Mouse (Mus musculus) brown adipose tissue, adult 24 weeks (tissue): Measurements from ENCODE around the gene Olfr574. TPM values are rescaled to one million over a fixed set of nuclear protein-coding genes. Genes with fewer than 3 reads are reported as not detected.

Experiments used
- polyA plus RNA-seq: library from polyadenylated mRNA; stranded (reverse); fragments of >200 nt; gene quantifications from 2 replicates; pipeline ENCODE4 v1.2.4, GENCODE M21; 2012; ENCODE audit not compliant: missing spikeins, insufficient read depth, insufficient read length

The Olfr574 gene
- polyA plus RNA-seq, 1 experiment = not detected

Other genes with a start within 250 kb of the Olfr574 start
- 1.3 and 2.3 TPM in 2 replicates for gene Olfr558, start 246.3 kb upstream of the Olfr574 start, polyA plus RNA-seq
- not detected in 2 replicates for gene Olfr33, start 229.4 kb upstream of the Olfr574 start, polyA plus RNA-seq
- gene Olfr559, start 221.0 kb upstream of the Olfr574 start, polyA plus RNA-seq = not detected in 2 replicates
- not detected in 2 replicates for gene Olfr560, start 189.1 kb upstream of the Olfr574 start, polyA plus RNA-seq
- 1.3 TPM in 1 of 2 replicates, not detected in the other for gene Olfr78, start 189.0 kb upstream of the Olfr574 start, polyA plus RNA-seq
- not detected in 2 replicates for gene Olfr561, start 177.2 kb upstream of the Olfr574 start, polyA plus RNA-seq
- not detected in 2 replicates for gene Olfr564, start 145.0 kb upstream of the Olfr574 start, polyA plus RNA-seq
- not detected in 2 replicates for gene Olfr566, start 89.7 kb upstream of the Olfr574 start, polyA plus RNA-seq
- not detected in 2 replicates for gene Olfr568, start 71.3 kb upstream of the Olfr574 start, polyA plus RNA-seq
- not detected in 2 replicates for gene Olfr569, start 57.6 kb upstream of the Olfr574 start, polyA plus RNA-seq
- gene Olfr570, start 53.9 kb upstream of the Olfr574 start, polyA plus RNA-seq = not detected in 2 replicates
- gene Olfr571, start 30.9 kb upstream of the Olfr574 start, polyA plus RNA-seq = 0.28 TPM in 1 of 2 replicates, not detected in the other
- not detected in 2 replicates for gene Olfr572, start 24.1 kb upstream of the Olfr574 start, polyA plus RNA-seq
- not detected in 2 replicates for gene Olfr573-ps1, start 5.9 kb upstream of the Olfr574 start, polyA plus RNA-seq
- not detected in 2 replicates for gene Olfr575, start 10.3 kb downstream of the Olfr574 start, polyA plus RNA-seq
- gene Olfr576, start 14.2 kb downstream of the Olfr574 start, polyA plus RNA-seq = not detected in 2 replicates
- not detected in 2 replicates for gene Olfr577, start 27.5 kb downstream of the Olfr574 start, polyA plus RNA-seq
- gene Olfr578, start 40.9 kb downstream of the Olfr574 start, polyA plus RNA-seq = not detected in 2 replicates
- not detected in 2 replicates for gene Olfr582, start 89.6 kb downstream of the Olfr574 start, polyA plus RNA-seq
- gene Olfr583, start 102.8 kb downstream of the Olfr574 start, polyA plus RNA-seq = not detected in 2 replicates
- gene Olfr584, start 133.4 kb downstream of the Olfr574 start, polyA plus RNA-seq = not detected in 2 replicates
- gene Olfr585, start 149.3 kb downstream of the Olfr574 start, polyA plus RNA-seq = not detected in 2 replicates
- gene Olfr586, start 177.2 kb downstream of the Olfr574 start, polyA plus RNA-seq = not detected in 2 replicates
- gene Olfr588-ps1, start 192.4 kb downstream of the Olfr574 start, polyA plus RNA-seq = not detected in 2 replicates
- gene Olfr589, start 207.9 kb downstream of the Olfr574 start, polyA plus RNA-seq = not detected in 2 replicates
- not detected in 2 replicates for gene Olfr591, start 229.9 kb downstream of the Olfr574 start, polyA plus RNA-seq
- gene Olfr592, start 236.3 kb downstream of the Olfr574 start, polyA plus RNA-seq = not detected in 2 replicates